26 mouse cellular contexts compared by ENCODE assay signal in genomic region chr1:135072643-135073042, GRCm38 (mm10). TPM values are rescaled to one million over a fixed set of nuclear protein-coding genes. Genes with fewer than 3 reads are reported as not detected.
A peak's percentile ranks its signal among the peaks of the same experiment; 100 is the strongest.
DNase-seq lines count a peak whose midpoint lies in the region; ATAC-seq and TF ChIP-seq lines count a peak whose summit lies in the region.
"Had no signal": no experiment of that assay in that cellular context is flagged by ENCODE, and none has a peak within 500 bp of the region (broad histone marks: within the 10 kb centered on the region; RNA-seq: fewer than 3 reads in every experiment).

No protein-coding gene starts in this region.

- no peaks in the 10 kb centered on the region for H3K9me3 ChIP-seq in lung, embryonic 14.5 days (ENCODE audit: low read depth, low read length)
- H3K9me3 ChIP-seq in lung, embryonic 16.5 days (ENCODE audit: control insufficient read depth, low read length): peaks cover 3% of the 10 kb centered on the region; the same call in 1 of the 2 replicates
- H3K9me3 ChIP-seq: embryonic facial prominence, embryonic 15.5 days; forebrain, embryonic 10.5 days; forebrain, embryonic 12.5 days had no signal

- no peak for TF ChIP-seq CTCF in lung, embryonic 14.5 days (IDR thresholded peaks at IDR 0.05; ENCODE audit: low read depth)

- no peak overlapping the region for H3K4me2 ChIP-seq in lung, embryonic 14.5 days
- no peak overlapping the region for H3K4me2 ChIP-seq in lung, embryonic 16.5 days (ENCODE audit: low read depth, low read length)
- H3K4me2 ChIP-seq: embryonic facial prominence, embryonic 13.5 days; embryonic facial prominence, embryonic 15.5 days; forebrain, embryonic 12.5 days had no signal

- H3K27ac ChIP-seq in lung, embryonic 14.5 days (ENCODE audit: low read depth): 0 out of 2 replicates have a peak overlapping the region, but pooled peaks have one; percentile 1
- peak overlapping the region; percentile 40; the same call in 1 of the 2 replicates for H3K27ac ChIP-seq in lung, embryonic 16.5 days (ENCODE audit: low read length)
- H3K27ac ChIP-seq: embryonic facial prominence, embryonic 13.5 days; embryonic facial prominence, embryonic 15.5 days; forebrain, embryonic 10.5 days; forebrain, embryonic 12.5 days had no signal

- 0 out of 2 replicates have a peak, but pooled peaks cover 9% of the 10 kb centered on the region for H3K4me1 ChIP-seq in lung, embryonic 14.5 days (ENCODE audit: insufficient read depth)
- H3K4me1 ChIP-seq in lung, embryonic 16.5 days (replicated peaks; ENCODE audit: control insufficient read depth, insufficient read depth, low read length): peaks cover 12% of the 10 kb centered on the region

- peak; percentile 67 for DNase-seq in lung, embryonic 14.5 days
- no peak for DNase-seq in lung, postnatal 14 days
- no peak for DNase-seq in lung, postnatal 25 days (ENCODE audit: low spot score)
- peak; percentile 38 for DNase-seq in ES-CJ7 (ENCODE audit: low read depth, low spot score)
- DNase-seq in ZHBTc4 (ENCODE audit: low read depth, low spot score): peak; percentile 40
- no peak for DNase-seq in cerebellum, adult 9-11 months
- no peak for DNase-seq in adipocyte (ENCODE audit: low spot score)
- DNase-seq: adrenal gland, adult 8-10 months; adrenal gland, postnatal 14 days; adrenal gland, postnatal 36 days; B cell, adult 2 months; cerebellum, adult 11-12 months; cerebellum, adult 2 months; cerebellum, adult 9-10 months; cerebellum, postnatal 14 days; cerebellum, postnatal 36 days; embryo, embryonic 11 days had no signal

- 26% methylated on average over 5 of the region's 5 CpGs for WGBS in lung, embryonic 14.5 days
- WGBS in lung, embryonic 16.5 days: 18% methylated on average over 5 of the region's 5 CpGs

- H3K9ac ChIP-seq in lung, embryonic 14.5 days: no peak overlapping the region
- no peak overlapping the region for H3K9ac ChIP-seq in lung, embryonic 16.5 days (ENCODE audit: low read length)
- H3K9ac ChIP-seq: embryonic facial prominence, embryonic 13.5 days; embryonic facial prominence, embryonic 15.5 days; forebrain, embryonic 12.5 days had no signal

- no peaks in the 10 kb centered on the region for H3K27me3 ChIP-seq in lung, embryonic 14.5 days (ENCODE audit: insufficient read depth, low read length)
- no peaks in the 10 kb centered on the region for H3K27me3 ChIP-seq in lung, embryonic 16.5 days (ENCODE audit: control insufficient read depth, insufficient read depth, low read depth, low read length)
- H3K27me3 ChIP-seq: embryonic facial prominence, embryonic 13.5 days; forebrain, embryonic 12.5 days had no signal

- no peaks in the 10 kb centered on the region for H3K36me3 ChIP-seq in lung, embryonic 14.5 days (ENCODE audit: insufficient read depth)
- no peaks in the 10 kb centered on the region for H3K36me3 ChIP-seq in lung, embryonic 16.5 days (ENCODE audit: control insufficient read depth, insufficient read depth, low read length)
- H3K36me3 ChIP-seq: embryonic facial prominence, embryonic 13.5 days; embryonic facial prominence, embryonic 15.5 days; forebrain, embryonic 10.5 days; forebrain, embryonic 12.5 days had no signal

- peak; percentile 50 for ATAC-seq in lung, embryonic 14.5 days (ENCODE audit: insufficient read depth)
- peak; percentile 55 for ATAC-seq in lung, embryonic 16.5 days (ENCODE audit: low read depth)
- ATAC-seq: CD4-positive, CD25-positive, alpha-beta regulatory T cell, adult 4 months; forebrain, embryonic 14.5 days; forebrain, embryonic 16.5 days had no signal

- no peak overlapping the region for H3K4me3 ChIP-seq in lung, embryonic 14.5 days (ENCODE audit: low read depth, low read length)
- no peak overlapping the region for H3K4me3 ChIP-seq in lung, embryonic 16.5 days (ENCODE audit: low read length)
- H3K4me3 ChIP-seq: embryonic facial prominence, embryonic 13.5 days; embryonic facial prominence, embryonic 15.5 days; erythroblast, embryonic 14.5 days; forebrain, embryonic 10.5 days; forebrain, embryonic 12.5 days had no signal

RNA-seq across cellular contexts. Expression of gene Lgr6, which starts 32.4 kb away (rescaled TPM):
- 11.1 and 12.0 TPM in 2 replicates for polyA plus RNA-seq in lung, embryonic 14.5 days (2014; fragmentation: Nextera tagmentation; extraction: Ambion mirVana)
- 9.2 and 9.9 TPM in 2 replicates for polyA plus RNA-seq in lung, embryonic 16.5 days (2015; fragmentation: Nextera tagmentation; extraction: Ambion mirVana)
- polyA plus RNA-seq: erythroblast, embryonic 14.5 days had no signal

RNA-seq across cellular contexts. Expression of gene Ptpn7, which starts 59.9 kb away (rescaled TPM):
- polyA plus RNA-seq in lung, embryonic 14.5 days (2014; fragmentation: Nextera tagmentation; extraction: Ambion mirVana): 2.3 and 2.8 TPM in 2 replicates
- polyA plus RNA-seq in lung, embryonic 16.5 days (2015; fragmentation: Nextera tagmentation; extraction: Ambion mirVana): 4.4 and 6.1 TPM in 2 replicates

Comparison
In these comparisons a context has a peak if more than half of its experiments do, and no peak if none do; other contexts are left out.
1. DNase-seq: peak in lung, embryonic 14.5 days (single experiment), ES-CJ7 (single experiment) and ZHBTc4 (single experiment); none in lung, postnatal 14 days (single experiment), lung, postnatal 25 days (single experiment), cerebellum, adult 9-11 months (single experiment) and adipocyte (single experiment).